Comparison of ENCODE assay signal across 10 mouse cellular contexts in the genomic region with DNA sequence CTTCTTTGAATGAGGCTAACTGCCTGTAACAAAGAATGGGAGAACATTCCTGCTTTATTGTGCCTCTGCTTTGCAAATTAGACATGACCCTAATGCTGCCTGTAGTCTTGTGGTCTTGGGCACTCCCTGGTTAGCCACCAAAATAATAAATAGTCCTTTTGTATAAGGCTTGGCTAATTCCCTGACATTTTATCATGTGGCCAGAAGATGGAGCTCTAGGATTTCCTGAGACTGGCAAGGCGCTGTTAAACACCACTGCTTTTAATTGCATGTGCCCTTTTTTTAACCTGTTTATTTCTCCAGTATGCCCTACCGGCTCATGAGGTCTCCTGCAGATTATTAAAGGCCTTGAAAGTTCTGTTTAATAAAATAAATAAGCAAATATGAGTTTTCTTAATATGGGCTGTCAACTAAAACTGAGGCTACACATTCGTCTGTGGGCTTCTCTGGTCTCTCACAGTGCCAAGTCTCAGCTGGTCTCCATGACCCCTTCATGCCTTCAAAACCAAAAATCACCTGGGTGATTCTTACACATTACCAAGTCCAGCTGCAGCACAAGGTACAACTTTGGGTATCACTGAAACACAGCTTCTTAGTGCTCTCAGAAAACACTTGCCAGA. TPM values are rescaled to one million over a fixed set of nuclear protein-coding genes. Genes with fewer than 3 reads are reported as not detected.
DNase-seq lines count a peak whose midpoint lies in the region; ATAC-seq and TF ChIP-seq lines count a peak whose summit lies in the region.
"Had no signal": no experiment of that assay in that cellular context is flagged by ENCODE, and none has a peak within 500 bp of the region (broad histone marks: within the 10 kb centered on the region; RNA-seq: fewer than 3 reads in every experiment).

No protein-coding gene starts in this region.

- no peaks in the 10 kb centered on the region for H3K36me3 ChIP-seq in intestine, postnatal 0 days (ENCODE audit: control insufficient read depth, insufficient read depth)
- H3K36me3 ChIP-seq in intestine, embryonic 15.5 days, result no peaks in the 10 kb centered on the region
- H3K36me3 ChIP-seq in E14TG2a.4 (ENCODE audit: insufficient read depth, low read length), result no peaks in the 10 kb centered on the region
- H3K36me3 ChIP-seq: limb, embryonic 15.5 days; stomach, embryonic 15.5 days had no signal

- peak; percentile 13 for DNase-seq in cerebellum, adult 8-10 months
- DNase-seq in frontal cortex, adult 2 months (ENCODE audit: extremely low spot score in 1 of 2, low spot score in 1 of 2), result peak; percentile 10 to 72
- peak; percentile 25 to 75 for DNase-seq in layer of hippocampus, postnatal 14 days (ENCODE audit: low spot score in 2 of 2)
- DNase-seq in naive thymus-derived CD4-positive, alpha-beta T cell, adult 2 months (ENCODE audit: low read depth), result peak; percentile 29
- DNase-seq in gastrocnemius, postnatal 14 days, result no peak

- no peak overlapping the region for H3K4me3 ChIP-seq in intestine, postnatal 0 days (ENCODE audit: low read depth, low read length)
- H3K4me3 ChIP-seq in intestine, embryonic 15.5 days (replicated peaks), result no peak overlapping the region
- no peak overlapping the region for H3K4me3 ChIP-seq in E14TG2a.4 (replicated peaks; ENCODE audit: low read length)
- H3K4me3 ChIP-seq: limb, embryonic 15.5 days; stomach, embryonic 15.5 days had no signal

- H3K9ac ChIP-seq in intestine, postnatal 0 days (ENCODE audit: low read depth, low read length), result no peak overlapping the region
- H3K9ac ChIP-seq in intestine, embryonic 15.5 days, result no peak overlapping the region
- H3K9ac ChIP-seq: limb, embryonic 15.5 days; stomach, embryonic 15.5 days had no signal

- H3K9me3 ChIP-seq in intestine, postnatal 0 days (ENCODE audit: control insufficient read depth), result no peaks in the 10 kb centered on the region
- no peaks in the 10 kb centered on the region for H3K9me3 ChIP-seq in intestine, embryonic 15.5 days
- H3K9me3 ChIP-seq in E14TG2a.4 (ENCODE audit: low read length), result peaks cover 8% of the 10 kb centered on the region
- H3K9me3 ChIP-seq: limb, embryonic 15.5 days; stomach, embryonic 15.5 days had no signal

- H3K4me2 ChIP-seq in intestine, postnatal 0 days (replicated peaks; ENCODE audit: low read depth), result no peak overlapping the region
- H3K4me2 ChIP-seq in intestine, embryonic 15.5 days (replicated peaks), result no peak overlapping the region
- H3K4me2 ChIP-seq: limb, embryonic 15.5 days; stomach, embryonic 15.5 days had no signal

- H3K27me3 ChIP-seq in intestine, postnatal 0 days (replicated peaks; ENCODE audit: control insufficient read depth, insufficient read depth, low read length), result no peaks in the 10 kb centered on the region
- no peaks in the 10 kb centered on the region for H3K27me3 ChIP-seq in intestine, embryonic 15.5 days (replicated peaks)
- H3K27me3 ChIP-seq in E14TG2a.4 (ENCODE audit: insufficient read depth, low read length), result no peaks in the 10 kb centered on the region
- H3K27me3 ChIP-seq: limb, embryonic 15.5 days; stomach, embryonic 15.5 days had no signal

- no peaks in the 10 kb centered on the region for H3K4me1 ChIP-seq in intestine, postnatal 0 days (replicated peaks; ENCODE audit: control insufficient read depth, insufficient read depth, low read length)
- H3K4me1 ChIP-seq in intestine, embryonic 15.5 days (replicated peaks), result no peaks in the 10 kb centered on the region
- no peaks in the 10 kb centered on the region for H3K4me1 ChIP-seq in E14TG2a.4 (replicated peaks; ENCODE audit: low read depth, low read length)
- H3K4me1 ChIP-seq: limb, embryonic 15.5 days; stomach, embryonic 15.5 days had no signal

- no peak for ATAC-seq in intestine, postnatal 0 days
- no peak; the same call in 1 of the 2 replicates for ATAC-seq in intestine, embryonic 15.5 days

- H3K27ac ChIP-seq in intestine, postnatal 0 days (ENCODE audit: low read depth, low read length), result no peak overlapping the region
- H3K27ac ChIP-seq in intestine, embryonic 15.5 days, result no peak overlapping the region
- H3K27ac ChIP-seq: limb, embryonic 15.5 days; stomach, embryonic 15.5 days had no signal

- 33% methylated on average over 3 of the region's 3 CpGs for WGBS in intestine, postnatal 0 days
- WGBS in intestine, embryonic 15.5 days, result 27% methylated on average over 3 of the region's 3 CpGs

- intact Hi-C loops in gastrocnemius, postnatal 14 days (cut with DNase I; ENCODE audit: low total_unique reads), result no loop called here

- peak; percentile 74 for TF ChIP-seq CTCF in intestine, postnatal 0 days (IDR thresholded peaks at IDR 0.05; ENCODE audit: low read depth)
- peak; percentile 65 for TF ChIP-seq CTCF in E14TG2a.4 (conservative IDR thresholded peaks at IDR 0.05; ENCODE audit: low read length)

RNA-seq across cellular contexts. Expression of a gene that starts 51.9 kb away (rescaled TPM):
- 30.3 and 31.9 TPM in 2 replicates for polyA plus RNA-seq in intestine, postnatal 0 days (2015; fragmentation: Nextera tagmentation; extraction: Ambion mirVana)
- 43.7 and 45.7 TPM in 2 replicates for polyA plus RNA-seq in intestine, embryonic 15.5 days (2015; fragmentation: Nextera tagmentation; extraction: Ambion mirVana)
- 29.3 and 29.4 TPM in 2 replicates for polyA plus RNA-seq in frontal cortex, adult 2 months (2012; rRNA removed)
- 10 to 100 TPM; 26.3 to 27.6 TPM for total RNA-seq in layer of hippocampus, postnatal 14 days (2021)
- total RNA-seq in gastrocnemius, postnatal 14 days (2021), result 10 to 100 TPM; 22.9 to 31.1 TPM
